ENCODE assay signal across 9 mouse cellular contexts in the genomic region with DNA sequence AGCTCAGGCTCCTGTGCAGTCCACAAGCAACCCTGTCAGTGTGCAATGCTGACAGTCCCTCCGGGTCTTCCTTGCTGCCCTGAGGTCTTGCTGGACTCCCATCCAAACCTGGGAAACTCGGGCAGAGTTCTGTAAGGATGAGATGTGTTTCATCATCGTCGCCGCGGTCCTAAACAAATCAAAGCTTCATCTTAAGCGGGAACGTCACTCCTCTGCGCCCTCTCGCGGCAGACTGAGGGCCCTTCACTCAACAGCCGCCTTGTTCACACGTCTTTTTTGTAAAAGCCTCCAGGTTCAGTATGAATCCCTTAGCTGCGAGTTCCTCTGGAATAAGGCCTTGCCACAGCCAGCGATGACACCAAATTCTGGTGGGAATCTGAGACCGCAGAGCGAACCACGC. TPM values are rescaled to one million over a fixed set of nuclear protein-coding genes. Genes with fewer than 3 reads are reported as not detected.
DNase-seq lines count a peak whose midpoint lies in the region; ATAC-seq and TF ChIP-seq lines count a peak whose summit lies in the region.
"Had no signal": no experiment of that assay in that cellular context is flagged by ENCODE, and none has a peak within 500 bp of the region (broad histone marks: within the 10 kb centered on the region; RNA-seq: fewer than 3 reads in every experiment).

No protein-coding gene starts in this region.

- no peak for ATAC-seq in forebrain, embryonic 12.5 days (ENCODE audit: low FRiP score)
- peak; percentile 76 for ATAC-seq in neutrophil, adult 5-6 weeks (ENCODE audit: extremely low read depth, insufficient number of reproducible peaks, low FRiP score, poor library complexity, severe bottlenecking)

- no peak for TF ChIP-seq POLR2A in CH12.LX (IDR thresholded peaks at IDR 0.05; ENCODE audit: low read depth, low read length)

- H3K79me2 ChIP-seq in CH12.LX (replicated peaks; ENCODE audit: control insufficient read depth, extremely low read depth, insufficient read depth, poor library complexity, severe bottlenecking) = no peaks in the 10 kb centered on the region

- H3K4me1 ChIP-seq in CH12.LX (ENCODE audit: control insufficient read depth in 1 of 2, insufficient read depth in 2 of 2) = peaks cover 8 to 30% of the 10 kb centered on the region in 2 experiments
- H3K4me1 ChIP-seq in forebrain, embryonic 12.5 days = peaks cover 5% of the 10 kb centered on the region; the same call in 1 of the 2 replicates

- WGBS in forebrain, embryonic 12.5 days = 4% methylated on average over 18 of the region's 18 CpGs
- 6% methylated on average over 18 of the region's 18 CpGs for WGBS in large intestine, adult 2 months

- H3K9ac ChIP-seq in CH12.LX (ENCODE audit: insufficient read depth, low read depth) = peak overlapping the region; percentile 37; the same call in 1 of the 2 replicates
- peak overlapping the region; percentile 51 for H3K9ac ChIP-seq in forebrain, embryonic 12.5 days

- no peaks in the 10 kb centered on the region for H3K36me3 ChIP-seq in CH12.LX (replicated peaks in 1 of 2; ENCODE audit: control insufficient read depth in 1 of 2, insufficient read depth in 1 of 2, low read length in 1 of 2)
- no peaks in the 10 kb centered on the region for H3K36me3 ChIP-seq in forebrain, embryonic 12.5 days (replicated peaks)

- H3K27me3 ChIP-seq in CH12.LX (replicated peaks) = peaks cover 11% of the 10 kb centered on the region
- peaks cover 20% of the 10 kb centered on the region for H3K27me3 ChIP-seq in forebrain, embryonic 12.5 days

- H3K4me3 ChIP-seq in CH12.LX (replicated peaks in 1 of 3; ENCODE audit: low read depth in 2 of 3, low read length in 2 of 3, poor library complexity in 1 of 3) = peak overlapping the region in 2 of 3 experiments; percentile 29 to 43
- H3K4me3 ChIP-seq in forebrain, embryonic 12.5 days (replicated peaks) = peak overlapping the region; percentile 32

- TF ChIP-seq EP300 in CH12.LX (IDR thresholded peaks at IDR 0.05; ENCODE audit: low read length) = no peak

- dilution Hi-C loops in CH12.LX (cut with MboI; ENCODE audit: extremely low pct_ligation_motif_present, extremely low pct_unique_long_range_greater_than_20kb, low sequenced_read_pairs) = no loop called here

- intact Hi-C loops in heart, postnatal 14 days (cut with DNase I) = loop anchor here (2.0 kb wide), 1 partner anchor 34 kb away; no protein-coding TSS in a partner anchor

- peak; percentile 83 for DNase-seq in CH12.LX (ENCODE audit: extremely low read depth)
- peak; percentile 51 for DNase-seq in c-Kit-positive CD71-positive TER-119-negative erythroid progenitor cells, embryonic 14.5 days (ENCODE audit: low read depth)
- peak; percentile 73 to 80 for DNase-seq in heart, postnatal 14 days
- DNase-seq in large intestine, adult 2 months (ENCODE audit: low read depth, low spot score) = peak; percentile 57
- DNase-seq in lung, adult 18-20 months = peak; percentile 67 to 68
- peak; percentile 79 for DNase-seq in thymus, postnatal 0 days (ENCODE audit: low spot score)

- no peaks in the 10 kb centered on the region for H3K9me3 ChIP-seq in CH12.LX (replicated peaks; ENCODE audit: low read length)
- H3K9me3 ChIP-seq in forebrain, embryonic 12.5 days = no peaks in the 10 kb centered on the region

- TF ChIP-seq RAD21 in CH12.LX (IDR thresholded peaks at IDR 0.05; ENCODE audit: low read depth, low read length) = peak; percentile 59

- no peak overlapping the region for H3K27ac ChIP-seq in CH12.LX (ENCODE audit: insufficient read depth, low read depth)
- no peak overlapping the region for H3K27ac ChIP-seq in forebrain, embryonic 12.5 days
- H3K27ac ChIP-seq: macrophage had no signal

- TF ChIP-seq CTCF in CH12.LX (conservative IDR thresholded peaks at IDR 0.05 in 1 of 2, IDR thresholded peaks at IDR 0.05 in 1 of 2; ENCODE audit: low read depth in 2 of 2, low read length in 2 of 2) = peak; percentile 60 to 85

- H3K4me2 ChIP-seq in CH12.LX (ENCODE audit: insufficient read depth, low read depth, poor library complexity, severe bottlenecking) = peak overlapping the region; percentile 60; the same call in 1 of the 2 replicates
- peak overlapping the region; percentile 60 for H3K4me2 ChIP-seq in forebrain, embryonic 12.5 days

- in situ Hi-C loops in CH12.LX (cut with MboI; ENCODE audit: low pct_ligation_motif_present, low pct_unique_long_range_greater_than_20kb, low sequenced_read_pairs) = no loop called here

TF ChIP-seq in CH12.LX, 34 proteins besides CTCF, POLR2A, EP300 and RAD21:
- TF ChIP-seq MAFK (IDR thresholded peaks at IDR 0.05; ENCODE audit: insufficient replicate concordance, low read length) (no peak), SMC3 (IDR thresholded peaks at IDR 0.05; ENCODE audit: low read depth, low read length) (peak; percentile 81)

RNA-seq across cellular contexts. Expression of gene Gm9936, which starts 0.8 kb away (rescaled TPM):
- total RNA-seq in CH12.LX (2012; rRNA removed) (0.04 TPM in 1 of 2 replicates, not detected in the other), CH12.LX (2014; rRNA removed) (0.15 and 0.26 TPM in 2 replicates)
- polyA plus RNA-seq in CH12.LX (2012; ENCODE audit: insufficient read length, low read depth) = 0.11 TPM in 1 of 2 replicates, not detected in the other
- 0.54 and 0.61 TPM in 2 replicates for polyA plus RNA-seq in forebrain, embryonic 12.5 days (2016; fragmentation: Nextera tagmentation; extraction: Ambion mirVana)
- total RNA-seq in heart, postnatal 14 days (2021) = not detected
- not detected in 2 replicates for polyA plus RNA-seq in large intestine, adult 2 months (2012; rRNA removed)
- total RNA-seq in neutrophil, adult 5-6 weeks (2017) = 0.23 TPM in 1 of 2 replicates, not detected in the other
- not detected in 2 replicates for polyA plus RNA-seq in thymus, postnatal 0 days (2015; fragmentation: Nextera tagmentation; extraction: Ambion mirVana)
- polyA plus RNA-seq: macrophage had no signal

RNA-seq across cellular contexts. Expression of gene 4930519G04Rik, which starts 5.8 kb away (rescaled TPM):
- total RNA-seq in CH12.LX (2012; rRNA removed) (not detected in 2 replicates), CH12.LX (2014; rRNA removed) (not detected in 2 replicates)
- polyA plus RNA-seq in CH12.LX (2012; ENCODE audit: insufficient read length, low read depth) = not detected in 2 replicates
- not detected in 2 replicates for polyA plus RNA-seq in forebrain, embryonic 12.5 days (2016; fragmentation: Nextera tagmentation; extraction: Ambion mirVana)
- not detected for total RNA-seq in heart, postnatal 14 days (2021)
- not detected in 2 replicates for polyA plus RNA-seq in large intestine, adult 2 months (2012; rRNA removed)
- total RNA-seq in neutrophil, adult 5-6 weeks (2017) = 1.1 and 3.1 TPM in 2 replicates
- polyA plus RNA-seq in thymus, postnatal 0 days (2015; fragmentation: Nextera tagmentation; extraction: Ambion mirVana) = not detected in 2 replicates
- polyA plus RNA-seq: macrophage had no signal

RNA-seq across cellular contexts. Expression of gene 1500011B03Rik, which starts 36.0 kb away (rescaled TPM):
- total RNA-seq in CH12.LX (2012; rRNA removed) (15.5 and 17.5 TPM in 2 replicates), CH12.LX (2014; rRNA removed) (39.1 and 39.7 TPM in 2 replicates)
- polyA plus RNA-seq in CH12.LX (2012; ENCODE audit: insufficient read length, low read depth) = 31.4 and 35.5 TPM in 2 replicates
- polyA plus RNA-seq in forebrain, embryonic 12.5 days (2016; fragmentation: Nextera tagmentation; extraction: Ambion mirVana) = 160 and 163 TPM in 2 replicates
- 10 to 100 TPM in 1 of 2 experiments, 1 to 10 TPM in 1; 8.6 to 12.3 TPM for total RNA-seq in heart, postnatal 14 days (2021)
- 14.6 and 17.6 TPM in 2 replicates for polyA plus RNA-seq in large intestine, adult 2 months (2012; rRNA removed)
- 29.0 and 41.8 TPM in 2 replicates for total RNA-seq in neutrophil, adult 5-6 weeks (2017)
- polyA plus RNA-seq in thymus, postnatal 0 days (2015; fragmentation: Nextera tagmentation; extraction: Ambion mirVana) = 119 and 139 TPM in 2 replicates

RNA-seq across cellular contexts. Expression of gene Oasl2, which starts 37.5 kb away (rescaled TPM):
- total RNA-seq in CH12.LX (2012; rRNA removed) = not detected in 2 replicates
- total RNA-seq in CH12.LX (2014; rRNA removed) = not detected in 2 replicates
- polyA plus RNA-seq in CH12.LX (2012; ENCODE audit: insufficient read length, low read depth) = 0.31 and 0.38 TPM in 2 replicates
- polyA plus RNA-seq in forebrain, embryonic 12.5 days (2016; fragmentation: Nextera tagmentation; extraction: Ambion mirVana) = 1.9 and 2.4 TPM in 2 replicates
- 1 to 10 TPM; 5.1 to 5.3 TPM for total RNA-seq in heart, postnatal 14 days (2021)
- polyA plus RNA-seq in large intestine, adult 2 months (2012; rRNA removed) = 20.7 and 47.4 TPM in 2 replicates
- total RNA-seq in neutrophil, adult 5-6 weeks (2017) = 336 and 355 TPM in 2 replicates
- 77.9 and 95.8 TPM in 2 replicates for polyA plus RNA-seq in thymus, postnatal 0 days (2015; fragmentation: Nextera tagmentation; extraction: Ambion mirVana)
